Mouse (Mus musculus): ENCODE measurements around the gene Apbb2. TPM values are rescaled to one million over a fixed set of nuclear protein-coding genes. Genes with fewer than 3 reads are reported as not detected.

Gene Apbb2
- total RNA-seq, 2 experiments from 2014 or later, result 65.5 to 66.8 TPM

GRCm38 (mm10) chr5:66552246-66552645 lies 66.3 kb downstream of the Apbb2 start:
- DNase-seq (ENCODE audit: low spot score in 2 of 2), result no peak

- DNase-seq (ENCODE audit: low spot score in 2 of 2), result no peak
Observed at GRCm38 (mm10) chr5:66550292-66550691, 68.3 kb downstream of the Apbb2 start.

- DNase-seq (ENCODE audit: low spot score in 2 of 2), result no peak
Observed at GRCm38 (mm10) chr5:66549691-66550090, 68.9 kb downstream of the Apbb2 start.

GRCm38 (mm10) chr5:66546969-66547511 lies 71.5 kb downstream of the Apbb2 start:
- DNase-seq (ENCODE audit: low spot score in 2 of 2), result no peak

GRCm38 (mm10) chr5:66545573-66546141 lies 72.9 kb downstream of the Apbb2 start:
- DNase-seq (ENCODE audit: low spot score in 2 of 2), result no peak

- DNase-seq (ENCODE audit: low spot score in 2 of 2), result no peak
Observed at GRCm38 (mm10) chr5:66543761-66544160, 74.8 kb downstream of the Apbb2 start.

GRCm38 (mm10) chr5:66543344-66543743 lies 75.2 kb downstream of the Apbb2 start:
- DNase-seq (ENCODE audit: low spot score in 2 of 2), result no peak

GRCm38 (mm10) chr5:66542521-66542920 lies 76.1 kb downstream of the Apbb2 start:
- DNase-seq (ENCODE audit: low spot score in 2 of 2), result no peak

- no peak for DNase-seq (ENCODE audit: low spot score in 2 of 2)
Observed at GRCm38 (mm10) chr5:66541385-66541784, 77.2 kb downstream of the Apbb2 start.

- DNase-seq (ENCODE audit: low spot score in 2 of 2), result no peak
Observed at GRCm38 (mm10) chr5:66540246-66540645, 78.3 kb downstream of the Apbb2 start.

GRCm38 (mm10) chr5:66537811-66538210 lies 80.8 kb downstream of the Apbb2 start:
- DNase-seq (ENCODE audit: low spot score in 2 of 2), result no peak

GRCm38 (mm10) chr5:66536696-66537358 lies 81.8 kb downstream of the Apbb2 start:
- no peak for DNase-seq (ENCODE audit: low spot score in 2 of 2)

GRCm38 (mm10) chr5:66535566-66536236 lies 82.9 kb downstream of the Apbb2 start:
- DNase-seq (ENCODE audit: low spot score in 2 of 2), result no peak

GRCm38 (mm10) chr5:66533711-66534425 lies 84.7 kb downstream of the Apbb2 start:
- no peak for DNase-seq (ENCODE audit: low spot score in 2 of 2)

GRCm38 (mm10) chr5:66532827-66533226 lies 85.8 kb downstream of the Apbb2 start:
- DNase-seq (ENCODE audit: low spot score in 2 of 2), result no peak

- DNase-seq (ENCODE audit: low spot score in 2 of 2), result no peak
Observed at GRCm38 (mm10) chr5:66530361-66530760, 88.2 kb downstream of the Apbb2 start.

- DNase-seq (ENCODE audit: low spot score in 2 of 2), result no peak
Observed at GRCm38 (mm10) chr5:66529631-66530030, 89.0 kb downstream of the Apbb2 start.

- no peak for DNase-seq (ENCODE audit: low spot score in 2 of 2)
Observed at GRCm38 (mm10) chr5:66528567-66528966, 90.0 kb downstream of the Apbb2 start.

- DNase-seq (ENCODE audit: low spot score in 2 of 2), result no peak
Observed at GRCm38 (mm10) chr5:66527090-66527489, 91.5 kb downstream of the Apbb2 start.

- no peak for DNase-seq (ENCODE audit: low spot score in 2 of 2)
Observed at GRCm38 (mm10) chr5:66525002-66525401, 93.6 kb downstream of the Apbb2 start.

GRCm38 (mm10) chr5:66523681-66524503 lies 94.7 kb downstream of the Apbb2 start:
- no peak for DNase-seq (ENCODE audit: low spot score in 2 of 2)

Data from layer of hippocampus, postnatal 10 days (tissue).